Mouse (Mus musculus) layer of hippocampus, postnatal 10 days (tissue): ENCODE results near the gene Map3k12. TPM values are rescaled to one million over a fixed set of nuclear protein-coding genes. Genes with fewer than 3 reads are reported as not detected.
A peak's percentile ranks its signal among the peaks of the same experiment; 100 is the strongest.

Experiments used
- DNase-seq, 2 experiments: peaks; one replicate each; pipeline ENCODE4 v3.0.0; 2021; ENCODE audit warnings: low spot score in 2 of 2
- total RNA-seq, 2 experiments: library from RNA; stranded (reverse); gene quantifications; 2 replicates each; pipeline ENCODE4 v1.2.3; 2021

The Map3k12 gene
- total RNA-seq, 2 experiments from 2014 or later, result 83.2 to 88.9 TPM

DNA sequence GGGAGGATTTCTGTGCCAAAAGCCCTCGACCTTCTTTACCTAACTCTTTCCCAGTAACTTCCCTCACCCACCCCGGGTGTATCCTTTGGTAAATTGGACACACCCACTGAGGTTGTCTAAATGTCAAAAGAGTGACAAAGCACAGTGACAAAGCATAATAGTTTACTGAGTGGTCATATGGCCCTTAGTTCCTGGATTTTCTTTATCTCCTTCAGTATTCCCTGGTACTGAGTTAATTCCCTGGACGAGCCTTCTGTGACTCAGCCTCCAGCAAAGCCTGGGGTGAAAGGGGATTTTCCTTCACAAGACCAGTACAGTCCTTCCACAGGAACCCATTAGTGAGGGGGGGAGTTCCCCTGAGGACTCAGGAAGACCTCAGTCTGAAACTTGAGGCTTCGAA is 55.9 kb downstream of the Map3k12 start:
- no peak for DNase-seq

DNA sequence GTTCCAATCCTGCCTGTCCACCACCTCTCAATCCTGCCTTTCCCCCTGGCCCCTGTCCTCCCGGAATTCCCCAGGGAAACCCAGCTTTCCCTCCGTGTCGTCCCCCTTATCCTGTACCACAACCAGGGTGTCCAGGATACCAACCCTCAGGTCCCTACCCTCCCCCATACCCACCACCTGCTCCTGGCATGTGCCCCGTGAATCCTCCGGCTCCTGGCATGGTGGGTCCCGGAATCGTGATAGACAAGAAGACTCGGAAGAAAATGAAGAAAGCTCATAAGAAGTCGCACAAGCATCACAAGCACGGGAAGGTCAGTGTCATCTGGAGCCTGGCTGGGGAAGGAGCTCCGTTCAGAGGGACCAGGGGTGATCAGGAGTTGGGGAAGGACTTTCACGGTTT is 56.5 kb downstream of the Map3k12 start:
- DNase-seq, result no peak

DNA sequence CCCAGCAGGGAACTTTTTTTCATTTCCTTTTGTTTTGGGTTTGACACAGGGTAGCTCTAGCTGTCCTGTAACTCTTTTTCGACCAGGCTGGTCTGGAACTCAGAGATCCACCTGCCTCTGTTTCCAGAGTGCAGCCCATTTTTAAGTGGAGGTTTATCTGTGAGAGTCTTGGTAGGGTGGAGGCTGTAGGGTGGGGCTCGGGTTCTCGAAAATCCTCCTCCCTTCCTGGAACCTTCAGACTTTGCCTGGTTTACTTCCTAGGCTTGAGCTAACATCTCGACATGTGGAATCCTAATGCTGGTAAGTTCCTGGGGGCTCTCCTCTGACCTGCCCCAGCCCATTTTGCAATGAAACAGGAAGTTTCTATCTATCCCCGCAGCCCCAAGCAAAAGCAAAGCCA is 57.0 kb downstream of the Map3k12 start:
- no peak for DNase-seq

- no peak for DNase-seq
Measured at GRCm38 (mm10) chr15:102459381-102459780, 57.5 kb downstream of the Map3k12 start.

DNA sequence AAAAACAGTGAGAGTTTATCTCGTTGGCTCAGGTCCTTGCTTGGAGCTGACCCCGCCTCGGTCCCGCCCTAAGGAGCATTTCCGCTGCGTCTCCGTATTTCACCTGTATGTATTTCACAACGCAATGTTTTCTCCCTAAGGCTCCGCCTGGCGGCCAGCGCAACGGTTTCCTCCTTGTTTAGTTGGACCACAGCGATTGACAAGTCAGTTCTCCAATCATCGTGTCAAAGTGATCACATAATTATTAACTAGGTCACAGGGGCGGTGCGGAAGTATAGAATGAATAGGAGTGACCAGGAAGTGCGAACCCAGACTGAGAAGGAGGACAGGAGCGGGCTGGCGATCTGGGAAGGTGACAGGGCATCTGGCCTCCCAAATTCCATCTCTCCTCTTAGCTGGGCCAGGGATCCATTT is 58.0 kb downstream of the Map3k12 start, which contains the start of gene Prr13:
TSS of gene Prr13 (plus strand) at position 125 of the 414 bp plus-strand sequence.
- peak; percentile 78 to 83 for DNase-seq

- no peak for DNase-seq
Measured at GRCm38 (mm10) chr15:102458050-102458736, 58.7 kb downstream of the Map3k12 start.

DNA sequence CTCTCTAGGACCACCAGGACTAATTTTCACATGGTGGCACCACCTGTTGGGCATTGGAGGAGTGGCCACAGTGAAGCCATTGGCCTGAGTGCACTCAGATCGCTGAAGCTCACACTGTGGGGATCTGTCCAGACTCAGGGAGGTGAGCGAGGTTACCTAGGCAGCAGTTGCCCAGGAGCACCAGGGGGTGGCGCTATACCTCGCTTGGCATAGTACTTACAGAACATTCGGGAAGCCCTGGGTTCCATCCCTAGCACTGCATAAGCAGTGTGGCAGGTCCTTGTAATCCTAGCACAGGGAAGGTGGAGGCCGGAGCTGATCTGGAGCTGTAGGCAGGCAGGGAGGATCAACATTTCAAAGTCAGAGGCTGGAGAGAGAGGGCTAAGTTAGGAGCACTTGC is 60.9 kb downstream of the Map3k12 start:
- no peak for DNase-seq

GRCm38 (mm10) chr15:102451666-102452430 is 65.0 kb downstream of the Map3k12 start:
- DNase-seq, result no peak

DNA sequence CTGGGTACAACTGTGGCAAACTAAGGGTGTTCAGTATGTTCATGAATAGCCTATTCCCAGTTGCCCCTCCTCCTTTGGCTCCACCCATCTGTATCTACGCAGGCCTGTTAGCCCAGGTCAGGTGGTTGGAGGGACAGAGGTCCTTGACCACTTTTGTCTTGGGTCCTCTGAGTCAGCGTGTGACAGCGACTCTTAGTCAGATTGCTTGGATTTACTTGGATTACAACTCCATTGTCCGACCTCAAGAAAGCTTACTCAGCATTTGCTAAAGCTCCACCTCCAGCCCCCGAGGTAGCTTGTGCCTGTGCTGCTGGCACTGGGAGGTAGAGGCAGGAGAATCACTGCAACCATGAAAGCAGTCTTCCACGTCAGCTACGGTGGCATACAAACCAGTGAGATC is 65.9 kb downstream of the Map3k12 start:
- DNase-seq, result no peak

- DNase-seq, result no peak
Measured at GRCm38 (mm10) chr15:102449366-102449765, 67.5 kb downstream of the Map3k12 start.

Other genes starting within 250 kb of the Map3k12 start
- not detected for gene Gm9918, start 246.5 kb downstream of the Map3k12 start, total RNA-seq
- gene Mfsd5, start 237.6 kb downstream of the Map3k12 start, total RNA-seq, result 10 to 100 TPM; 33.3 to 33.9 TPM
- 1 to 10 TPM; 4.5 to 6.2 TPM for gene Espl1, start 220.8 kb downstream of the Map3k12 start, total RNA-seq
- 100 to 1,000 TPM; 379 to 390 TPM for gene Pfdn5, start 190.9 kb downstream of the Map3k12 start, total RNA-seq
- 10 to 100 TPM; 61.8 to 62.8 TPM for gene Myg1, start 185.4 kb downstream of the Map3k12 start, total RNA-seq
- gene Aaas, start 166.3 kb downstream of the Map3k12 start, total RNA-seq, result 10 to 100 TPM; 23.2 to 26.3 TPM
- gene Sp7, start 149.9 kb downstream of the Map3k12 start, total RNA-seq, result under 1 TPM; 0.18 to 0.27 TPM
- gene Sp1, start 110.9 kb downstream of the Map3k12 start, total RNA-seq, result 10 to 100 TPM; 26.2 to 27.6 TPM
- under 1 TPM; 0.42 to 0.75 TPM for gene Amhr2, start 71.7 kb downstream of the Map3k12 start, total RNA-seq
- 10 to 100 TPM; 23.3 to 23.4 TPM for gene Prr13, start 58.0 kb downstream of the Map3k12 start, total RNA-seq
- 100 to 1,000 TPM; 418 to 481 TPM for gene Pcbp2, start 46.5 kb downstream of the Map3k12 start, total RNA-seq
- gene Gm10337, start 13.3 kb downstream of the Map3k12 start, total RNA-seq, result not detected
- gene Tarbp2, start 1.1 kb upstream of the Map3k12 start, total RNA-seq, result 10 to 100 TPM; 45.7 to 46.8 TPM
- gene Npff, start 7.9 kb upstream of the Map3k12 start, total RNA-seq, result 1 to 10 TPM; 2.6 to 6.3 TPM
- gene Gm28047, start 108.0 kb upstream of the Map3k12 start, total RNA-seq, result under 1 TPM in 1 of 2 experiments, not detected in 1; 0.60 TPM
- 10 to 100 TPM; 39.4 to 40.5 TPM for gene Atf7, start 108.4 kb upstream of the Map3k12 start, total RNA-seq
- 10 to 100 TPM in 1 of 2 experiments, 1 to 10 TPM in 1; 5.9 to 17.8 TPM for gene Atp5g2, start 155.3 kb upstream of the Map3k12 start, total RNA-seq
- gene Calcoco1, start 205.1 kb upstream of the Map3k12 start, total RNA-seq, result 10 to 100 TPM; 57.7 to 62.7 TPM